Mouse (Mus musculus) bone marrow macrophage, adult 2 months (primary cell): ENCODE data around the gene Itprid1. TPM values are rescaled to one million over a fixed set of nuclear protein-coding genes. Genes with fewer than 3 reads are reported as not detected.

Experiments
- H3K27ac ChIP-seq: 2 replicates; pipeline ENCODE4 v1.5.1; 2012; ENCODE audit warnings: low read depth, low read length; ENCODE audit not compliant: insufficient read depth
- H3K4me1 ChIP-seq: 2 replicates; pipeline ENCODE4 v1.6.1; 2012; ENCODE audit warnings: low read length; ENCODE audit not compliant: control insufficient read depth, insufficient read depth
- H3K4me3 ChIP-seq: 2 replicates; pipeline ENCODE4 v1.5.1; 2012; ENCODE audit warnings: mild to moderate bottlenecking, low read length, moderate library complexity; ENCODE audit not compliant: insufficient read depth
- CTCF ChIP-seq: IDR thresholded peaks from 2 replicates; pipeline ENCODE4 v1.5.1; 2012; ENCODE audit warnings: low read depth, mild to moderate bottlenecking, low read length, moderate library complexity
- POLR2A ChIP-seq: IDR thresholded peaks from 2 replicates; pipeline ENCODE4 v1.6.1; 2012; ENCODE audit warnings: mild to moderate bottlenecking, low read depth, low read length, borderline replicate concordance
- polyA plus RNA-seq: library from polyadenylated mRNA; stranded (reverse); fragments of >200 nt; gene quantifications from 2 replicates; pipeline ENCODE4 v1.2.4, GENCODE M21; 2012; ENCODE audit not compliant: missing spikeins, insufficient read depth, insufficient read length

Itprid1 gene
- not detected in 2 replicates for polyA plus RNA-seq

- H3K27ac ChIP-seq, result no peak within 1 kb of the TSS
- H3K4me3 ChIP-seq, result no peak within 1 kb of the TSS
- TF ChIP-seq CTCF (no peak), POLR2A (no peak)
Measured at GRCm38 (mm10) chr6:55836650-55837320, at the start of gene Itprid1. Gene Itprid1, plus strand, starts transcription at chr6:55836895.

GRCm38 (mm10) chr6:55789557-55789956, 47.1 kb upstream of the Itprid1 start:
- H3K4me3 ChIP-seq, result no peak overlapping the region
- TF ChIP-seq CTCF (no peak), POLR2A (no peak)
- H3K27ac ChIP-seq, result no peak overlapping the region
- no peaks in the 10 kb centered on the region for H3K4me1 ChIP-seq

More at GRCm38 (mm10) chr6:55836650-55837320, at the start of gene Itprid1:
- no peaks in the 10 kb centered on the region for H3K4me1 ChIP-seq

- TF ChIP-seq CTCF, result no peak
- TF ChIP-seq POLR2A, result no peak
- no peak overlapping the region for H3K27ac ChIP-seq
- H3K4me1 ChIP-seq, result no peaks in the 10 kb centered on the region
- H3K4me3 ChIP-seq, result no peak overlapping the region
Measured at GRCm38 (mm10) chr6:55791852-55792496, 44.7 kb upstream of the Itprid1 start.

GRCm38 (mm10) chr6:55792536-55792935, 44.2 kb upstream of the Itprid1 start:
- H3K4me1 ChIP-seq, result no peaks in the 10 kb centered on the region
- no peak overlapping the region for H3K4me3 ChIP-seq
- TF ChIP-seq CTCF, result no peak
- no peak for TF ChIP-seq POLR2A
- H3K27ac ChIP-seq, result no peak overlapping the region

- TF ChIP-seq CTCF, result no peak
- TF ChIP-seq POLR2A, result no peak
- Histone ChIP-seq H3K4me3 (no peak overlapping the region), H3K27ac (no peak overlapping the region), H3K4me1 (no peaks in the 10 kb centered on the region)
Measured at GRCm38 (mm10) chr6:55802686-55803085, 34.0 kb upstream of the Itprid1 start.

- no peaks in the 10 kb centered on the region for H3K4me1 ChIP-seq
- no peak overlapping the region for H3K27ac ChIP-seq
- TF ChIP-seq CTCF (no peak), POLR2A (no peak)
- no peak overlapping the region for H3K4me3 ChIP-seq
Measured at GRCm38 (mm10) chr6:55803357-55803756, 33.3 kb upstream of the Itprid1 start.

GRCm38 (mm10) chr6:55803991-55804680, 32.6 kb upstream of the Itprid1 start:
- TF ChIP-seq CTCF (no peak), POLR2A (no peak)
- no peaks in the 10 kb centered on the region for H3K4me1 ChIP-seq
- H3K27ac ChIP-seq, result no peak overlapping the region
- no peak overlapping the region for H3K4me3 ChIP-seq

GRCm38 (mm10) chr6:55804681-55805000, 32.1 kb upstream of the Itprid1 start:
- no peak overlapping the region for H3K27ac ChIP-seq
- H3K4me1 ChIP-seq, result no peaks in the 10 kb centered on the region
- no peak overlapping the region for H3K4me3 ChIP-seq
- no peak for TF ChIP-seq POLR2A

- Histone ChIP-seq H3K4me1 (no peaks in the 10 kb centered on the region), H3K4me3 (no peak overlapping the region), H3K27ac (no peak overlapping the region)
- TF ChIP-seq CTCF (no peak), POLR2A (no peak)
Measured at GRCm38 (mm10) chr6:55805291-55806137, 31.2 kb upstream of the Itprid1 start.

GRCm38 (mm10) chr6:55806537-55806936, 30.2 kb upstream of the Itprid1 start:
- Histone ChIP-seq H3K4me3 (no peak overlapping the region), H3K27ac (no peak overlapping the region), H3K4me1 (no peaks in the 10 kb centered on the region)
- no peak for TF ChIP-seq POLR2A
